Mouse (Mus musculus): ENCODE data around the gene Fn3krp. TPM values are rescaled to one million over a fixed set of nuclear protein-coding genes. Genes with fewer than 3 reads are reported as not detected.
A peak's percentile ranks its signal among the peaks of the same experiment; 100 is the strongest.

Fn3krp gene
- polyA plus RNA-seq (2012; fragmentation: generic; extraction: Trizol): 5.7 TPM

- peak within 1 kb of the TSS; percentile 88 for H3K4me2 ChIP-seq (ENCODE audit: low read depth)
- no peaks in the 10 kb centered on the region for H3K27me3 ChIP-seq (ENCODE audit: control insufficient read depth, insufficient read depth, insufficient read length)
- peak within 1 kb of the TSS; percentile 88 for H3ac ChIP-seq (ENCODE audit: control insufficient read depth, insufficient read length)
- H3K4me3 ChIP-seq: peak within 1 kb of the TSS; percentile 68
- peaks cover 9% of the 10 kb centered on the region for H3K79me2 ChIP-seq (ENCODE audit: control insufficient read depth, insufficient read depth)
- H3K36me3 ChIP-seq (ENCODE audit: control insufficient read depth, insufficient read depth): no peaks in the 10 kb centered on the region
- TF ChIP-seq E2F4 (IDR thresholded peaks at IDR 0.05; ENCODE audit: insufficient read depth): peak; percentile 4
- peak in 1 of 3 experiments; percentile 28 for TF ChIP-seq MYOG (IDR thresholded peaks at IDR 0.05; ENCODE audit: control insufficient read depth in 1 of 3, insufficient read depth in 1 of 3, insufficient read length in 2 of 3, low read depth in 2 of 3)
- TF ChIP-seq POLR2AphosphoS2 (IDR thresholded peaks at IDR 0.05; ENCODE audit: insufficient read length, low read depth): peak; percentile 60
- no peak for TF ChIP-seq TCF12 (IDR thresholded peaks at IDR 0.05; ENCODE audit: insufficient read depth, poor library complexity, severe bottlenecking)
- TF ChIP-seq POLR2A (IDR thresholded peaks at IDR 0.05; ENCODE audit: insufficient read length, low read depth): peak; percentile 63
- TF ChIP-seq SRF (IDR thresholded peaks at IDR 0.05; ENCODE audit: control insufficient read depth, insufficient read length, low read depth): peak; percentile 12
- TF ChIP-seq MYOD1 (IDR thresholded peaks at IDR 0.05; ENCODE audit: control insufficient read depth in 1 of 3, insufficient read length in 2 of 3, low read depth in 2 of 3): peak in 1 of 3 experiments; percentile 2
- TF ChIP-seq TCF3 (IDR thresholded peaks at IDR 0.05; ENCODE audit: insufficient read length, low read depth): no peak
These were observed at the start of gene Fn3krp for GRCm38 (mm10) chr11:121420830-121421552. Fn3krp (plus strand) TSS chr11:121421401.

- Histone ChIP-seq H3ac (ENCODE audit: control insufficient read depth, insufficient read length) (no peak overlapping the region), H3K79me2 (ENCODE audit: control insufficient read depth, insufficient read depth) (no peaks in the 10 kb centered on the region), H3K36me3 (ENCODE audit: control insufficient read depth, insufficient read depth) (no peaks in the 10 kb centered on the region), H3K4me3 (no peak overlapping the region), H3K27me3 (ENCODE audit: control insufficient read depth, insufficient read depth, insufficient read length) (no peaks in the 10 kb centered on the region), H3K4me2 (ENCODE audit: low read depth) (no peak overlapping the region)
- TF ChIP-seq TCF3 (IDR thresholded peaks at IDR 0.05; ENCODE audit: insufficient read length, low read depth) (no peak), REST (IDR thresholded peaks at IDR 0.05; ENCODE audit: insufficient read depth, insufficient read length) (no peak), SRF (IDR thresholded peaks at IDR 0.05; ENCODE audit: control insufficient read depth, insufficient read length, low read depth) (no peak), MYOG (IDR thresholded peaks at IDR 0.05; ENCODE audit: control insufficient read depth in 1 of 3, insufficient read depth in 1 of 3, insufficient read length in 2 of 3, low read depth in 2 of 3) (peak in 1 of 3 experiments; percentile 30), POLR2AphosphoS2 (IDR thresholded peaks at IDR 0.05; ENCODE audit: insufficient read length, low read depth) (no peak), MAX (IDR thresholded peaks at IDR 0.05; ENCODE audit: low read depth) (no peak), POLR2A (IDR thresholded peaks at IDR 0.05; ENCODE audit: insufficient read length, low read depth) (no peak), CEBPB (IDR thresholded peaks at IDR 0.05; ENCODE audit: insufficient read depth, poor library complexity, severe bottlenecking) (no peak), MYOD1 (IDR thresholded peaks at IDR 0.05; ENCODE audit: control insufficient read depth in 1 of 3, insufficient read length in 2 of 3, low read depth in 2 of 3) (peak in 1 of 3 experiments; percentile 11), E2F4 (IDR thresholded peaks at IDR 0.05; ENCODE audit: insufficient read depth) (no peak), USF1 (IDR thresholded peaks at IDR 0.05; ENCODE audit: low read depth) (no peak)
These were observed 47.9 kb upstream of the Fn3krp start for GRCm38 (mm10) chr11:121373305-121373704.

- TF ChIP-seq USF1 (IDR thresholded peaks at IDR 0.05; ENCODE audit: low read depth) (no peak), TCF12 (IDR thresholded peaks at IDR 0.05; ENCODE audit: insufficient read depth, poor library complexity, severe bottlenecking) (no peak), TCF3 (IDR thresholded peaks at IDR 0.05; ENCODE audit: insufficient read length, low read depth) (no peak), MYOG (IDR thresholded peaks at IDR 0.05; ENCODE audit: control insufficient read depth in 1 of 3, insufficient read depth in 1 of 3, insufficient read length in 2 of 3, low read depth in 2 of 3) (no peak), E2F4 (IDR thresholded peaks at IDR 0.05; ENCODE audit: insufficient read depth) (no peak), POLR2A (IDR thresholded peaks at IDR 0.05; ENCODE audit: insufficient read length, low read depth) (no peak), CEBPB (IDR thresholded peaks at IDR 0.05; ENCODE audit: insufficient read depth, poor library complexity, severe bottlenecking) (no peak), MAX (IDR thresholded peaks at IDR 0.05; ENCODE audit: low read depth) (no peak), MYOD1 (IDR thresholded peaks at IDR 0.05; ENCODE audit: control insufficient read depth in 1 of 3, insufficient read length in 2 of 3, low read depth in 2 of 3) (no peak), POLR2AphosphoS2 (IDR thresholded peaks at IDR 0.05; ENCODE audit: insufficient read length, low read depth) (no peak), REST (IDR thresholded peaks at IDR 0.05; ENCODE audit: insufficient read depth, insufficient read length) (no peak), SRF (IDR thresholded peaks at IDR 0.05; ENCODE audit: control insufficient read depth, insufficient read length, low read depth) (no peak)
These were observed 42.6 kb upstream of the Fn3krp start for GRCm38 (mm10) chr11:121378644-121379043.

GRCm38 (mm10) chr11:121380294-121380693 is 40.9 kb upstream of the Fn3krp start:
- Histone ChIP-seq H3K4me3 (no peak overlapping the region), H3K36me3 (ENCODE audit: control insufficient read depth, insufficient read depth) (no peaks in the 10 kb centered on the region), H3K27me3 (ENCODE audit: control insufficient read depth, insufficient read depth, insufficient read length) (no peaks in the 10 kb centered on the region), H3K4me2 (ENCODE audit: low read depth) (no peak overlapping the region), H3K79me2 (ENCODE audit: control insufficient read depth, insufficient read depth) (no peaks in the 10 kb centered on the region), H3ac (ENCODE audit: control insufficient read depth, insufficient read length) (no peak overlapping the region)
- no peak for TF ChIP-seq SRF (IDR thresholded peaks at IDR 0.05; ENCODE audit: control insufficient read depth, insufficient read length, low read depth)
- no peak for TF ChIP-seq CEBPB (IDR thresholded peaks at IDR 0.05; ENCODE audit: insufficient read depth, poor library complexity, severe bottlenecking)
- no peak for TF ChIP-seq USF1 (IDR thresholded peaks at IDR 0.05; ENCODE audit: low read depth)
- TF ChIP-seq POLR2A (IDR thresholded peaks at IDR 0.05; ENCODE audit: insufficient read length, low read depth): no peak
- no peak for TF ChIP-seq MYOD1 (IDR thresholded peaks at IDR 0.05; ENCODE audit: control insufficient read depth in 1 of 3, insufficient read length in 2 of 3, low read depth in 2 of 3)
- TF ChIP-seq E2F4 (IDR thresholded peaks at IDR 0.05; ENCODE audit: insufficient read depth): no peak
- no peak for TF ChIP-seq TCF3 (IDR thresholded peaks at IDR 0.05; ENCODE audit: insufficient read length, low read depth)
- TF ChIP-seq MYOG (IDR thresholded peaks at IDR 0.05; ENCODE audit: control insufficient read depth in 1 of 3, insufficient read depth in 1 of 3, insufficient read length in 2 of 3, low read depth in 2 of 3): no peak
- TF ChIP-seq MAX (IDR thresholded peaks at IDR 0.05; ENCODE audit: low read depth): no peak
- no peak for TF ChIP-seq TCF12 (IDR thresholded peaks at IDR 0.05; ENCODE audit: insufficient read depth, poor library complexity, severe bottlenecking)
- no peak for TF ChIP-seq REST (IDR thresholded peaks at IDR 0.05; ENCODE audit: insufficient read depth, insufficient read length)
- no peak for TF ChIP-seq POLR2AphosphoS2 (IDR thresholded peaks at IDR 0.05; ENCODE audit: insufficient read length, low read depth)

More at GRCm38 (mm10) chr11:121378644-121379043, 42.6 kb upstream of the Fn3krp start:
- Histone ChIP-seq H3K27me3 (ENCODE audit: control insufficient read depth, insufficient read depth, insufficient read length) (no peaks in the 10 kb centered on the region), H3K79me2 (ENCODE audit: control insufficient read depth, insufficient read depth) (no peaks in the 10 kb centered on the region), H3K4me2 (ENCODE audit: low read depth) (no peak overlapping the region), H3K36me3 (ENCODE audit: control insufficient read depth, insufficient read depth) (no peaks in the 10 kb centered on the region), H3K4me3 (no peak overlapping the region), H3ac (ENCODE audit: control insufficient read depth, insufficient read length) (no peak overlapping the region)

All from myocyte (in vitro differentiated cells).